Mouse (Mus musculus) lung, adult 2 months (tissue): ENCODE results near the gene Togaram2.

Experiments
- CTCF ChIP-seq: fragments of 200-500 bp; IDR thresholded peaks from 2 replicates; pipeline ENCODE4 v1.5.1; 2011; ENCODE audit warnings: mild to moderate bottlenecking, low read length, control low read depth; ENCODE audit not compliant: insufficient read depth
- POLR2A ChIP-seq: fragments of 200-500 bp; IDR thresholded peaks from 2 replicates; pipeline ENCODE4 v1.6.1; 2011; ENCODE audit warnings: low read depth, mild to moderate bottlenecking, control low read depth, low read length, borderline replicate concordance; ENCODE audit errors: extremely low read depth

DNA sequence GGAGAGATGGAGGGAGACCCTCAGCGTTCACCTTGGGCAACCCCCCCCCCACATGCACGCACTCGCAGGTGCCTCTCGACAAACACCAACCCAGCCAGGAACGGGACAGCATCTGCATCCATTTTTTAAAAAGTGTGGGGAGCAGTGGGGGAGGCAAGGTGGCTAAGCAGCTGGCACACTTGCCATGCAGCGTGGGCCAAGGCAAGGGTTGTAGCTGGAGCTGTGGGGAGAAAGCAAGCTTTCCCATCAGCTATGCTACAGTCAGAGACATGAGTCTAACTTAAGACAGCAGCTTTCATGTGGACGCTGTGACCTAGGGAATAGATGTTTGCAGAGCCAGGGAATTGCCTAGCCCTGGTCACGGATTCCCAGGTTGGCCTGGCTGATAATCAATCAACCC is 22.1 kb downstream of the Togaram2 start:
- TF ChIP-seq CTCF (no peak), POLR2A (no peak)
